Mouse (Mus musculus) thymus, postnatal 36 days (tissue): ENCODE results near the gene Gm20715.
"Not testable (repeated sequence)": the region's sequence is repeated elsewhere in the genome, so short reads cannot be mapped to it uniquely, and the experiment has no call there.

Source experiments
- DNase-seq, 2 experiments: peaks; one replicate each; pipeline ENCODE4 v3.0.0; 2022; ENCODE audit warnings: mixed read lengths in 2 of 2

Gene Gm20715

DNA sequence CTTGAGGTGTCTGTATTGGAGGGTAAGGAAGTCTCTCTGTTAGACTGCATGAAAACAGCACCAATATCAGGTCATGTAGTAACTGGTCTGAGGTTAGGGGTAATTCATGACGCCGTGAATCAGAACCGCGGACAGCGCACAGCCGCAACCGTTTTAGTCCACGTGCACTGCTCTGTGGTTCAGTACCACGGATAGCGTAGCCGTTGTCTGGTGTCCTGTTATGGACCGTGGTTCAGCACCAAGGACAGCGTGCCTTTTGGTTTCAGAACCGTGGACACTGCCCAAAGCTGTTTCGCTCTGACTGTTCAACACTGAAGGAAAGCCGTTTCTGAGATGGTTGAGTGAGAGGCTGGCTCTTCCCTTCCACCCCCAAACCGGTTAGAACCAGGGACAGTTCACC is at the start of gene Gm20715:
Gene Gm20715 (plus strand): TSS at position 235 of the 400 bp plus-strand sequence.
- DNase-seq: peak; percentile 63 to 66

GRCm38 (mm10) chr7:6360477-6361060 is 49.5 kb upstream of the Gm20715 start:
- no peak for DNase-seq

DNA sequence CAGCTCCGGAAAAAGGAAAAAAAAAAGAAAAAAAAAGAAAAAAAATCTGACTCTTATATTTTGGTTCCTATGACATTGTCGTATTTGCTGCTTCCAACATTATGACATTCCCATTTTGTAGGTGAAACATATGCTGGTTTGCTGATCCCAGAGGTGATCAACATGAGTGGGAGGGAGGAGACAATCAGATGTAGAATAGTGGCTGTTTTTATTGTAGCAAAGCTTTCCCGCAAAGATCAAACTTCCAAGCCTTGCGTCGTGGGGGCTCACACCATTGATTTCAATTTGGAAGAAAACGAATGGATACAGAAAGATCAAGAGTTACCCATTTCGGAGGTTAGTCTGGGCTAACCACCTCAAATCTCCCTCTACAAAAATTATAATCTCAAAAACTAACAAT is 48.3 kb upstream of the Gm20715 start:
- no peak for DNase-seq

DNA sequence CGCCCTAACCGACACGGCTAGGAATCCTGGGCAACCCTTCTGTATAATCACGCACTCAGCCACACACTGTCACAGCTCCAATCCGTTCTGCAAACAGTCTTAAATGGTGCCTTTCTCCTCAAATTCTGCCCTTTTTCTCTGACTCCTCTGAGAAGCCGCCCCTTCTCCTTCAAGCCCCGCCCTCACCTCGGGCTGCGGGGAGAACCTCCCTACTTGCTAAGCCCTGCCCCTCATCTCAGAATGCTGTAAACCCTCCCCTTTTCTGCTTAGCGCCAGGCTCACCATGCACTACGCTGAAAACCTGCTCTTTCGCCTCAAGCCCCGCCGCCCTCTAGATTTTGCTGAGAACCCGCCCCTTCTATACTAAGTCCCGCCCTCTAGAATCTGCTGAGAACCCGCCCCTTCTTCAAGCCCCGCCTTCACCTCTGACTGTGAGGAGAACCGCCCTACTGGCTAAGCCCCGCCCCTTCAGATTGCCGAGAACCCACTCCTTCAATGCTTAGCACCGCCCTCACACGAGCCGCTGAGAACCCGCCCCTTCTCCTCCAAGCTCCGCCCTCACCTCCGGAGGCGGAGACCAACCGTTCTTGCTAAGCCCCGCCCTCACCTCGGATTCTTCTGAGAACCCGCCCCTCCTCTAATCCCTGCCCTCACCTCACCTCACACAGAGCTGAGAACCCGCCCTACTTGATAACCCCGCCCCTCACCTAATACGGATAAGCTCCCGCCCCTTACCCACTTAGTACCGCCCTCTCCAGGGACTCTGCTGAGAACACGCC is 47.6 kb upstream of the Gm20715 start:
- peak; percentile 91 for DNase-seq

- DNase-seq: peak; percentile 78 to 85
These were observed 47.0 kb upstream of the Gm20715 start, which contains the start of gene Zfp78 for GRCm38 (mm10) chr7:6363047-6363488. Gene Zfp78 (plus strand): TSS chr7:6363280.

DNA sequence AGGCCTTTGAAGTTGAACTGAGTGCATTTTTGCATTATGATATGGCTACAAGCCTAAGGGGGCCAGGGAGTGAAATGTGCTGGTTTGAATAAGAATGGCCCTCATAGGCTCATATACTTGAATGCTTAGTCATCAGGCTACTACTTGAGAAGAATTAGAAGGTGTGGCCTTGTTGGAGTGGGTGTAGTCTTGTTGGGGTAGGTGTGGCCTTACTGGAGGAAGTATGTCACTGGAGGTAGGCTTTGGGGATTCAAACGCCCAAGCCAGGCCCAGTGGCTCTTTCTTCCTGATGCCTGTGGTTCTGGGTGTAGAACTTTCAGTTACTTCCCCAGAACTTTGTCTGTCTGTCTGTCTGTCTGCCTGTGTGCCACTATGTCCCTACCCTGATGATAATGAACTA is 45.3 kb upstream of the Gm20715 start:
- no peak for DNase-seq

GRCm38 (mm10) chr7:6367185-6367584 is 42.9 kb upstream of the Gm20715 start:
- no peak for DNase-seq

DNA sequence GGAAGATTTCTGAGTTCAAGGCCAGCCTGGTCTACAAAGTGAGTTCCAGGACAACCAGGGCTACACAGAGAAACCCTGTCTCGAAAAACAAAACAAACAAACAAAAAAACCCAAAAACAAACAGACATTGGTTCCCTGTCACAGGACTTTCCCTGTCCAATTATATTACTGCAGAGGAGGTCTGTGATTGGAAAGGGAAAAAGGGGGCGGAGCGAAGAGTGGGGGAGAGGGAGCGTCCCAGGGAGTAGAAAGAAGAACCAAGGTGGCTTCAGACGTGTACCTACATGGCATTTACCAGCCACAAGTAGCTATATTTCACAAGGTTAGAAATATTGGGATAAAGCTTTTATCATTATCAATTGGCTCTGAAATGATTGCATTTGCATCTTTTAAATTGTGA is 41.9 kb upstream of the Gm20715 start:
- DNase-seq: not testable (repeated sequence)

GRCm38 (mm10) chr7:6369460-6369859 is 40.6 kb upstream of the Gm20715 start:
- no peak for DNase-seq

DNA sequence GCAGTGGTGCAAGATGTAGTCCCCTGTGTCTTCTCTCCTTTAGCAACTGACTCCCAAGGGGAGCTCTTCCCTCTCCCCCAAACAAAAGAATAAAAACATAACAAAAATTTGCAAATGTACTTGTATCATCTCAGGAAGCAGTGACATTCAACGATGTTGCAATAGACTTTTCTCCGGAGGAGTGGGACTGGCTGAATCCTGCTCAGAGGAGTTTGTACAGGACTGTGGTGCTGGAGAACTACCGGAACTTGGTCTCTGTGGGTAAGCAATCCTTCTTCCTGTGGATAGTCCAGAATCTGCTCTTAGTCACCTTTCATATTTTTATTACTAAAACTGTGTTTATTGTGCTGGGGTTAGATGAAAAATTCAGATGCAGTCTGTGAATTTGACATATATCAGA is 37.1 kb upstream of the Gm20715 start:
- no peak for DNase-seq

DNA sequence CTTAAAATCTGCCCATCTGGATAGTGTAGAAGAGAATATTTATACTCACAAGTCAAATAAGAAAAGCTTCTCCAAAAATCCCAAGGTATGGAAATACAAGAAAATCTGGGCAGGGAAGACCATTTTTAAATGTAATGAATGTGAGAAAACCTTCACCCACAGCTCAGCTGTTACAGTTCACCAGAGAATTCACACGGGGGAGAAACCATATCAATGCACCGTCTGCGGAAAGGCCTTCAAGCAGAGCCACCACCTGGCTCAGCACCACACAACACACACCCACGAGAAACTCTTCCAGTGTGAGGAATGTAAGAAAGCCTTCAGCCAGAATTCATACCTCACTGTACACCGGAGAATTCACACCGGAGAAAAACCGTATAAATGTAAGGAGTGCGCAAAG is 31.6 kb upstream of the Gm20715 start:
- no peak for DNase-seq

DNA sequence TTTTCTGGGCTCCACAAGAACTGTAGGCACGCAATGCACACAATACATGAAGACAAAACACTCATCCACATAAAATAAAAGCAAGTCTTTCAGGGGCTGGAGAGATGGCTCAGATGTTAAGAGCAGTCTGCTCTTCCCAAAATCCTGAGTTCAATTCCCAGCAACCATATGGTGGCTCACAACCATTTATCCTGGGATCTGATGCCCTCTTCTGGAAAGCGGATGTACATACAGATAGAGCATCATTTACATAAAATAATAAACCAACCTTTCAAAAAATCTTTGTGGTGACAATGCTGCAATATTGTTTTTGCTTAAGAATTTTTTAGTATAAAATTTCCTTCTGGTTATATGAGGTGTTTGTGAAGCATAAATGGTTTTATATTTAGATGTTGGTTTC is 28.6 kb upstream of the Gm20715 start:
- no peak for DNase-seq

- peak; percentile 94 for DNase-seq
These were observed 27.0 kb upstream of the Gm20715 start, which contains the start of gene Zfp28 for GRCm38 (mm10) chr7:6383044-6383455. Gene Zfp28 (plus strand): TSS chr7:6383295.

- no peak for DNase-seq
These were observed 26.1 kb upstream of the Gm20715 start for GRCm38 (mm10) chr7:6384011-6384410.

- DNase-seq: no peak
These were observed 23.1 kb upstream of the Gm20715 start for GRCm38 (mm10) chr7:6386995-6387394.

- no peak for DNase-seq
These were observed 21.1 kb upstream of the Gm20715 start for GRCm38 (mm10) chr7:6388971-6389370.

DNA sequence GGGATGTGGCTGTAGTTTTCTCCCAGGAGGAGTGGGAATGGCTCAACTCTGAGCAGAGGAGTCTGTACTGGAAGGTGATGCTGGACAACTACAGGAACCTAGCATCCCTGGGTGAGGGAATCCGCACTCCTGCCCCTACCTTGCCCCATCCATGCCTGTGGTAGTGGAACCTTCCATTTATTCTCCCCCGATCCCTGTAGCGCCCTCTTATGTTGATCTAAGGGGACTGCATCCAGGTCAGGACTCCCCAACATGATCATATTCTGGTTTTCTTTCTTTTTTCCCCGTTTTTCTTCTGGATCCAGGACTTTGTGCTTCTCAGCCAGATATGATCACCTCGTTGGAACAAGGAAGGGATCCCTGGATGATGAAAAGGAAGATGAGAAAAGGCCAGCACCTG is 20.6 kb upstream of the Gm20715 start:
- DNase-seq: no peak

- DNase-seq: peak; percentile 40 to 55
These were observed 11.8 kb upstream of the Gm20715 start, which contains the start of gene Smim17 for GRCm38 (mm10) chr7:6397996-6398975. Gene Smim17 (plus strand): TSS chr7:6398715.

DNA sequence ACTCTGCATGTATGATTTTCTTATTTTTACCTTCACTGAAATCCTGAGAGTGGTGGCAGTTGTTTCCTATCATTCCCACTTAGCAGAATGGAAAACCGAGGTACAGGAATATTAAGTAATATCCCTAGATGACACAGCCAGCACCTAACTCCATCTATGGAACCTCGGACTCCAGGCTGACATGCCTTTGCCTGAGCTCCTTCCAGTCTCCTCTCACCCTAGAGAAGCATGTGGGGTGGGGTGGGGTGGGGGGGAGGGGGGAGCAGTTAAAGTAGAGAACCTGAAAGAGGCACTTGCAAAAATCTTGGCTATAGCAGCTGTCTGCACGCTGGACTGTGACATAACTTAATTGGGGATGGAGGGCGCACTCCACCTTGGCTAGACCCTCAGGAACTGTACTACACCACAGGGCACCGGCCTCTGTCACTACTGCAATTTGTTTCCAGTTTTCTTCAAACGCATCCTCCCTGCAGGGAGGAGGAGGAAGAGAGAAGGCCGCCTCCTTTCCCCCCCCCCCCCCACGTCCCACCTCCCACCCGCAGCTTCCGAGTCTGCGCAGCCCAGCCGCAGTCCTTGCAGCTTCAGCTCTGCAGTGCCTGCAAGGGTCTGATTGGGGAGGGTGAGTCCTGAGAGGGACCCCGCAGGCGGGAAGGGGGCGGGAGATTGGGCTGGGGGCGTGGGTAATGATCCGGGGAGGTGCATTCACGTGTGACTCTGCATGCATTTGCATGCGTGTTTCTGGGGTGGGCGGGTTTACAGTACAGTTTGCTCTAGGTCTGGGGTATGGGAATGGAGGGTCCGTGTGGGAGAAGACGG is 4.8 kb downstream of the Gm20715 start:
- no peak for DNase-seq

GRCm38 (mm10) chr7:6415442-6415787 is 5.3 kb downstream of the Gm20715 start:
- no peak for DNase-seq

DNA sequence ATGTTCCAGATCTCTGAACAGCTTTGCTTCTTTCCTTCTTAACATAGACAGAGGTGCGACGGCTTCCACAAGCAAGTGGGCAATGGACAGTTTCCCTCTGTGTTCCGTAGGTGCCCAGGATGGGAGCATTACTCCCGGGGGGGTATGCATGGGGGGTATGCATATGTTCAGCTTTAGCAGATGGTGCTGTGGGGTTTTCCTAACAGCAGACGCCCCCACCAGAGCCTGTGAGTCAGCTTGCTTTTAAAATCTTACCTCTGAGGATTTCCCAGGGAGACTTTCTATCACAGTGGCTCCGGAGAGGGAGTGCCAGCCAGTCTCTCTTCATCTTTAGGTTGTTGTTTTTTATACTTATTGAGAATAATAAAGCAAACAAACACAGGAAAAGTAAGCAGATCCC is 9.8 kb downstream of the Gm20715 start:
- no peak for DNase-seq

- no peak for DNase-seq
These were observed 19.3 kb downstream of the Gm20715 start for GRCm38 (mm10) chr7:6429381-6429780.
